In the genomic region with DNA sequence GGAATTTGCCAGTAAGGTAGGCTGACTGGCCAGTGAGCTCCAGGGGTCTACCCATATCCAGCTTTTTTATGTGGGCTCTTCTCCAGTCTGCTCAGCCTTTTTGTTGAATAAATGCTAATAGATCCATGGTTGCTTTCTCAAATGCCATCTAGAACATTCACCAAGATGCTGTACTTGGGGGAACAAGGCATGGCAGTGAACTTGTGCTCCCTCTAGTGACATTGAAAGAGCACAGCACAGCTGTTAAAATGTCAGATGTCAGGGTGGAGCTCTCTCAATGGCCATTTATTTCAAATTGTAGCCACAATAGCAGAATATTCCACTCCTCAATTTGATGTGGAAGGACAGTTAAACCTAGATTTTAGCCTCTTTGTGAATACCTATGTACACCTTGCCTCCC, we compare ENCODE assay signal across 12 mouse cellular contexts.
DNase-seq lines count a peak whose midpoint lies in the region; ATAC-seq and TF ChIP-seq lines count a peak whose summit lies in the region.
"Had no signal": no experiment of that assay in that cellular context is flagged by ENCODE, and none has a peak within 500 bp of the region (broad histone marks: within the 10 kb centered on the region; RNA-seq: fewer than 3 reads in every experiment).

No protein-coding gene starts in this region.

- peak; percentile 78 for TF ChIP-seq CTCF in lung, embryonic 14.5 days (IDR thresholded peaks at IDR 0.05; ENCODE audit: low read depth)

- H3K9ac ChIP-seq in lung, embryonic 14.5 days = no peak overlapping the region
- H3K9ac ChIP-seq: embryonic facial prominence, embryonic 12.5 days; heart, embryonic 15.5 days; midbrain, embryonic 12.5 days had no signal

- no peak overlapping the region for H3K4me3 ChIP-seq in lung, embryonic 14.5 days (ENCODE audit: low read depth, low read length)
- H3K4me3 ChIP-seq: embryonic facial prominence, embryonic 12.5 days; heart, embryonic 15.5 days; midbrain, embryonic 12.5 days had no signal

- no peaks in the 10 kb centered on the region for H3K27me3 ChIP-seq in lung, embryonic 14.5 days (ENCODE audit: insufficient read depth, low read length)
- H3K27me3 ChIP-seq: embryonic facial prominence, embryonic 12.5 days; heart, embryonic 15.5 days; midbrain, embryonic 12.5 days had no signal

- no peaks in the 10 kb centered on the region for H3K36me3 ChIP-seq in lung, embryonic 14.5 days (ENCODE audit: insufficient read depth)
- H3K36me3 ChIP-seq: embryonic facial prominence, embryonic 12.5 days; G1E; heart, embryonic 15.5 days; midbrain, embryonic 12.5 days had no signal

- DNase-seq in heart, adult 11 months = peak; percentile 66
- no peak for DNase-seq in heart, adult 18-20 months
- peak; percentile 64 for DNase-seq in lung, embryonic 14.5 days
- DNase-seq in lung, postnatal 25 days (ENCODE audit: low spot score) = no peak
- DNase-seq in cerebellum, adult 9-11 months = peak; percentile 64
- peak; percentile 14 for DNase-seq in retina, postnatal 7 days (ENCODE audit: low read depth, low spot score)
- DNase-seq in layer of hippocampus, adult 9-11 months = no peak
- DNase-seq in testis, postnatal 10 days (ENCODE audit: low spot score) = no peak

- no peaks in the 10 kb centered on the region for H3K9me3 ChIP-seq in lung, embryonic 14.5 days (ENCODE audit: low read depth, low read length)
- H3K9me3 ChIP-seq: embryonic facial prominence, embryonic 12.5 days; heart, embryonic 15.5 days; midbrain, embryonic 12.5 days had no signal

- no peak for ATAC-seq in lung, embryonic 14.5 days (ENCODE audit: insufficient read depth)

- H3K27ac ChIP-seq in lung, embryonic 14.5 days (ENCODE audit: low read depth) = no peak overlapping the region
- H3K27ac ChIP-seq: embryonic facial prominence, embryonic 12.5 days; heart, embryonic 15.5 days; midbrain, embryonic 12.5 days had no signal

- no peak overlapping the region for H3K4me2 ChIP-seq in lung, embryonic 14.5 days
- H3K4me2 ChIP-seq: embryonic facial prominence, embryonic 12.5 days; heart, embryonic 15.5 days; midbrain, embryonic 12.5 days had no signal

- no peaks in the 10 kb centered on the region for H3K4me1 ChIP-seq in lung, embryonic 14.5 days (ENCODE audit: insufficient read depth)
- H3K4me1 ChIP-seq: heart, embryonic 15.5 days; midbrain, embryonic 12.5 days had no signal

Comparison
In these comparisons a context has a peak if more than half of its experiments do, and no peak if none do; other contexts are left out.
1. DNase-seq: peak in heart, adult 11 months (single experiment), lung, embryonic 14.5 days (single experiment), cerebellum, adult 9-11 months (single experiment) and retina, postnatal 7 days (single experiment); none in heart, adult 18-20 months (0 of 2), lung, postnatal 25 days (single experiment), layer of hippocampus, adult 9-11 months (single experiment) and testis, postnatal 10 days (single experiment).